Mouse (Mus musculus) erythroblast, embryonic 14.5 days (primary cell): ENCODE measurements around the gene 4933417A18Rik. TPM values are rescaled to one million over a fixed set of nuclear protein-coding genes. Genes with fewer than 3 reads are reported as not detected.
"Not testable (repeated sequence)": the region's sequence is repeated elsewhere in the genome, so short reads cannot be mapped to it uniquely, and the experiment has no call there.

Experiments used
- H3K27me3 ChIP-seq: 2 replicates; pipeline ENCODE4 v1.6.1; 2012; ENCODE audit warnings: inconsistent platforms; ENCODE audit not compliant: control insufficient read depth
- H3K36me3 ChIP-seq: 2 replicates; pipeline ENCODE4 v1.6.1; 2012; ENCODE audit warnings: mild to moderate bottlenecking, inconsistent platforms; ENCODE audit not compliant: control insufficient read depth
- H3K4me1 ChIP-seq: 2 replicates; pipeline ENCODE4 v1.6.1; 2012; ENCODE audit warnings: inconsistent platforms; ENCODE audit not compliant: control insufficient read depth
- H3K4me3 ChIP-seq: replicated peaks from 2 replicates; pipeline ENCODE3; 2012; ENCODE audit warnings: moderate library complexity, mild to moderate bottlenecking, inconsistent platforms
- H3K9me3 ChIP-seq: 2 replicates; pipeline ENCODE4 v1.6.1; 2012; ENCODE audit warnings: low read length, inconsistent platforms, mixed read lengths; ENCODE audit not compliant: control insufficient read depth
- GATA1 ChIP-seq: IDR thresholded peaks from 2 replicates; pipeline ENCODE4 v1.6.1; 2012; ENCODE audit warnings: low read length, inconsistent platforms, mixed read lengths
- TAL1 ChIP-seq: IDR thresholded peaks from 3 replicates; pipeline ENCODE4 v1.6.1; 2012; ENCODE audit warnings: low read length, inconsistent platforms, mixed read lengths
- polyA plus RNA-seq: library from polyadenylated mRNA; stranded (reverse); fragments of >175 nt; gene quantifications from 2 replicates; pipeline ENCODE4 v1.2.3, GENCODE M21; 2012

Gene 4933417A18Rik
- not detected in 2 replicates for polyA plus RNA-seq

DNA sequence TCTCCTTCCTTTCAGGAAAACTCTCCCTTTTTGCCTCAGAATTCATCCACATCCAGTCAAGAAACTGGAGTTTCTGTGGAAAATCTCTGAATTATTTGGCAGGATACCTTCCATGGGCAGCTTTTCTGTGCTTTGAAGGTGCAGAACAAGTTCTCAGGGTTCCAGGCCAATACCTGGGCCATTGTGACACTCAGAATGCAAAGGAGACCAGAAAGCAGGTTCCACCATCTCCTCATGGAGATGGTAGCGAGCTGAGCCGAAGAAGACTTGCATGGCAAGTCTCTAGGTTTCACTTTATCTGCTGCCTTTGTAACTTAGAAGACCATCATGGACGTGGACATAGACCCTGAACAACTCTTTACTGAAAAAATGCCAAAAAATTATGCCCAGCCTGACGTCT is at the start of gene 4933417A18Rik, which contains the start of gene Fam217a:
4933417A18Rik (plus strand) TSS at position 200 of the 400 bp plus-strand sequence.
Fam217a (minus strand) TSS at position 101 of the 400 bp plus-strand sequence.
- no peaks in the 10 kb centered on the region for H3K36me3 ChIP-seq
- no peaks in the 10 kb centered on the region for H3K9me3 ChIP-seq
- H3K4me1 ChIP-seq: no peaks in the 10 kb centered on the region
- no peak for TF ChIP-seq TAL1
- no peak within 1 kb of the TSS for H3K4me3 ChIP-seq
- no peaks in the 10 kb centered on the region for H3K27me3 ChIP-seq

DNA sequence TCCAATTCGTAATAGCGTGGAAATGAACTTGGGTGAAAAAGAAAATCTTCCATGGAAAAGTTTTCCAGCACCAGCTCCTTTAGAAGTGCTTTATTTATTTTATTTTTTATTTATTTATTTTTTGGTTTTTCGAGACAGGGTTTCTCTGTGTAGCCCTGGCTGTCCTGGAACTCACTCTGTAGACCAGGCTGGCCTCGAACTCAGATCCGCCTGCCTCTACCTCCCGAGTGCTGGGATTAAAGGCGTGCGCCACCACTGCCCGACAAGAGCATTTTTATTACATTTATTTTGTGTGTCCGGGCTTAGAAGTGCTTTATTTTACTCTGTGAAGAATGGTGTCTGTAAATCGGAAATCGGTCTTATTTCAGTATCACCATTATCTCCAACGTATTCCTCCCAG is 49.5 kb upstream of the 4933417A18Rik start:
- Histone ChIP-seq H3K36me3 (peaks cover 17% of the 10 kb centered on the region), H3K4me3 (peak overlapping the region; percentile 99), H3K4me1 (peaks cover 45% of the 10 kb centered on the region)
- not testable (repeated sequence) for H3K27me3 ChIP-seq, H3K9me3 ChIP-seq

DNA sequence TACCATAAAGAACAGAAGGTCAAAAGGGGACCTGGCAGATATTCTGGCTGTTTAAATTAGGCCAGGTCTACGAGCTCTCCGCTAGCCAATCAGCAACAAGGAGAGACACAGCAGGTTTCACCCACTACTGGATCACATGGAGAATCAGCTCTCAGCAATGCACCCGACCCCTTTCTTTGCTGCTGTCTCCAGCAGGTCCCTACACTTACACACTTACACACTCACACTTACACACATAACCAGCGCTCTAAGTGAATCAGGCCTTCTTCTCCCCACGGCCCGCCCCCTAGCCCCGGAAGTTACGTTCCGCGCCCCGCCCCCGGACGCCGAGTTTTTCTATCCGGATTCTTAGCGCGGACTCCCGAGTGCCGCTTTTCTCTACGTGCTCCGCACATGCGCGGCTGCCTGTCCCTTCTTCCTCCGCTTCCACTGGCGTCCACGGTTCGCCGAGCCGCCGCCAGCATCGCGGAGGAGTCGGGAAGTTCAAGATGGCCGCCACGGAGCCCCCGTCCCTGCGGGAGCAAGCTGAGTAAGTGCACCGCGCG is 49.0 kb upstream of the 4933417A18Rik start, which contains the start of gene Prpf4b:
Prpf4b (plus strand) TSS at position 137 of the 545 bp plus-strand sequence.
- TF ChIP-seq TAL1 (no peak), GATA1 (no peak)
- H3K27me3 ChIP-seq: no peaks in the 10 kb centered on the region
- peaks cover 18% of the 10 kb centered on the region for H3K36me3 ChIP-seq
- H3K4me1 ChIP-seq: peaks cover 45% of the 10 kb centered on the region
- peak within 1 kb of the TSS; percentile 99 for H3K4me3 ChIP-seq
- H3K9me3 ChIP-seq: no peaks in the 10 kb centered on the region

DNA sequence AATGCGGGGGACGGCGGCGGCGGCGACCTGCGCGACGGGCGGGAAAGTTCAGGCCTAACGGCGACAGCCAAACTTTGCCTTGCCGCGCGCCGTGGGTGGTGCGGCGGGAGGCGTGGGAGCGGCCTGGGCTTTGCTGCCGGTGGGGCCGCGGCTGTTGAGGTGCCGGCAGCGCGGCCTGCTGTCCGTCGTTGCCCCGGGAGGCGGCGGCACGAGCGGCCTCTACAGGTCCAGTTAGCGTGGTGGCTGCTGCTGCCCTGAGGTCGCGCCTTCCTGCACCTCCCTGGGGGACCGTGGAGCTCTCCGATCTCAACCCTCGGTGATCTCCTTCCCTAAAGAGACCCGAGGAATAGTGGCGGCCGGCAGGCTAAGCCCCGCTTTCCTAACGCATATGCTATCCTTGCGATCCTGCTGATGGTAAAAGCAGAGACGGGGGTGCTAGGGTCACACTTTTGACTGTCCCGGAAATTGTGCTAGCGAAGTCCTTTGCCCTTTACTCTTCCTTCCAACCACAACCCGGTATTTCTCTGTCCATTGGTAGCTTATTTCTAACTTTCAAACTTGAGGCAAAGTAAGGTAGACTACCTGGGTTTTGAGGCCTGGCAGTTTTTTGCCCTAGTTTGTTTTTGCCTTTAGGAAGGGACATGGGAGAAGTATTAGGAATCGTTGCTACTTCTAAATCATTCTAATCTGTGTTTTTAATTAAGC is 48.3 kb upstream of the 4933417A18Rik start:
- H3K4me1 ChIP-seq: peaks cover 45% of the 10 kb centered on the region
- H3K9me3 ChIP-seq: no peaks in the 10 kb centered on the region
- H3K27me3 ChIP-seq: no peaks in the 10 kb centered on the region
- peak overlapping the region; percentile 99 for H3K4me3 ChIP-seq
- TF ChIP-seq TAL1 (no peak), GATA1 (no peak)
- H3K36me3 ChIP-seq: peaks cover 23% of the 10 kb centered on the region

DNA sequence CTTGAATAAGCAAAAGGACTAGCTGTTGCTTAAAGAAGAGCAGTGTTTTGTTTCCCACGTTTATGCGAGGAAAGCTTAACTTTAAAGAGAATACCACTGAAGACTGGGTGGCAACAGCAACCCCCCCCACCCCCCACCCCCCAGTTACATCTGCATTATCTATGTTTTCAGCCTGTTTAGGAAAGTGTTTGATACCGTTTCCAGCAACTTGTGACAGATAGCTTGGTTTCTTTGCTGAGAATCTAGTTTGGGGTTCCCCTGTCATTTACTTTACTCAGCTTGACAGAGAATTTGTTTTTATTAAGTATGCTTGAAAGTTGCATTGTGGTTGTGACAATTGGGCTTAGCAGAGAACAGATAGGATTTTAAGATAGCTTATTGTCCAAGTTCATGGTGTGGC is 47.7 kb upstream of the 4933417A18Rik start:
- peaks cover 48% of the 10 kb centered on the region for H3K4me1 ChIP-seq
- peaks cover 29% of the 10 kb centered on the region for H3K36me3 ChIP-seq
- H3K4me3 ChIP-seq: peak overlapping the region; percentile 99
- no peaks in the 10 kb centered on the region for H3K9me3 ChIP-seq
- TF ChIP-seq TAL1: no peak
- no peak for TF ChIP-seq GATA1
- no peaks in the 10 kb centered on the region for H3K27me3 ChIP-seq

DNA sequence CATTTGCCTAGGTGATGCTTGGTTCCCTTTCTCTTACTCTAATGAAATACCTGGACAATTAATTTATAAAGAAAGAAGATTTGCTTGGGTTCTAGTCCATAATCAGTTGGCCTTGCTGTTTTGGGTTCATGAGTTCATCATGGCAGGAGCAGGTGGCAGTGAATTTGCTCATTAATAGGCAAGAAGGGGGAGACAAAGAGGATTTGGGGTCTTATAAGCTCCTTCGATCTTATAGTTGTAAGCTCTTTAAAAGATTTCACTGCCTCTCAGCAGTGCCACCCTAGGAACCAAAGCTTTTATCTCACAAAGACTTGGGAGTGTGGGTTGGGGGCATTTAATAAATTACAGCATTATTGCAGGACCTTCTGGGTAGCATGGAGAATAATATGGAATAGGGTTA is 31.3 kb upstream of the 4933417A18Rik start:
- Histone ChIP-seq H3K36me3 (peaks cover 100% of the 10 kb centered on the region), H3K9me3 (no peaks in the 10 kb centered on the region), H3K27me3 (no peaks in the 10 kb centered on the region), H3K4me1 (no peaks in the 10 kb centered on the region), H3K4me3 (no peak overlapping the region)
- TF ChIP-seq TAL1 (no peak), GATA1 (no peak)

DNA sequence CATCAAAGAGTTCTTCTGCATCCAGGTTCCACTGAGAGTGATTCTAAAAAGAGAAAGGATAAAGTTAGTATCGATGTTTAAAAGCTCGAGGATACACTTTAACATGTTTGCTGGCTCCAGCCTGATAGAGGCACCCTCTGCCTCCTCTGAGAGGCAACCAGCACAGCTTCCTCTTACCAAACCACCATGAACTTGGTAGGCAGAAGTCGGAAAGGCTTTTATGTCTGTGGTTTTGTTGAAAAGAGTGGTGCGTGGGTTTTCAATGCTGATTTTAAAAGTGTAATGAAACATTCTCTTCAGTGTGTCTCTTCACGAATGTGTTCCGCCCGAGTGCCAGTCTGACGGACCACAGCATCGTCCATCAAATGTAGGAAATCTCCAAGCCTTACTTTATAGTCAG is 9.6 kb upstream of the 4933417A18Rik start:
- no peaks in the 10 kb centered on the region for H3K9me3 ChIP-seq
- H3K36me3 ChIP-seq: no peaks in the 10 kb centered on the region
- no peaks in the 10 kb centered on the region for H3K4me1 ChIP-seq
- H3K4me3 ChIP-seq: no peak overlapping the region
- no peak for TF ChIP-seq TAL1
- TF ChIP-seq GATA1: no peak
- H3K27me3 ChIP-seq: peaks cover 22% of the 10 kb centered on the region

DNA sequence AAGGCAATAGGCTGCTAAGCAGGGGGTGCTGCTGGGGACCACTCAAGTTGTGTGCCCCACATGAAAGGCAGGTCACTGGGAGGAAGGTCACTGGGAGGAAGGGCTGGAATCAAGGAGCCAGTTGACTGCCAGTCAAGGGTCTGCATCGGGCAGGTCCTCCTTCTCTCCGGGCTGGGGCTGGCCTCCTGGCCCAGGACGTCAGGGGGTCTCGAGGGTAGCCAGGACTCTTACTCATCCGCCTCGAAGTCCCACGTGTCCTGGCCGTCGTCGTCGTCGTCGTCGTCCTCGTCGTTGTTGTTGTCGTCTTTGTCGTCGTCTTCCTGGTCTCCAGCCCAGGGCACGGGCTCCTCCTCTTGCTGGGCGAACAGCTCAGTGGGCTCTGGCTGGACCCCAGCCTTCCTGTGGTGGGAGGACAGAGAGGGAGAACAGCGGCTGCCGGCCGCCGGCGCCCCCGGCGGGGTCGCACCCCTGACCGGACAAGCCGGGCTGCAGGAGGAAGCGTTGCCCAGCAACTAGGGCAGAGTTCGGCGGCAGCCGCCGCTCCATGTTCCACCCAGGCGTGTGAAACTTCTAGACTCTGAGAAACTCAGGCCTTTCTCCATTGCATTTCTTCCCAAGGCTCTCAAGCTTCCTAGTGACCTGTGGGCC is 7.6 kb upstream of the 4933417A18Rik start:
- Histone ChIP-seq H3K36me3 (no peaks in the 10 kb centered on the region), H3K27me3 (peaks cover 22% of the 10 kb centered on the region), H3K4me1 (no peaks in the 10 kb centered on the region), H3K9me3 (no peaks in the 10 kb centered on the region), H3K4me3 (no peak overlapping the region)
- TF ChIP-seq GATA1 (no peak), TAL1 (no peak)

DNA sequence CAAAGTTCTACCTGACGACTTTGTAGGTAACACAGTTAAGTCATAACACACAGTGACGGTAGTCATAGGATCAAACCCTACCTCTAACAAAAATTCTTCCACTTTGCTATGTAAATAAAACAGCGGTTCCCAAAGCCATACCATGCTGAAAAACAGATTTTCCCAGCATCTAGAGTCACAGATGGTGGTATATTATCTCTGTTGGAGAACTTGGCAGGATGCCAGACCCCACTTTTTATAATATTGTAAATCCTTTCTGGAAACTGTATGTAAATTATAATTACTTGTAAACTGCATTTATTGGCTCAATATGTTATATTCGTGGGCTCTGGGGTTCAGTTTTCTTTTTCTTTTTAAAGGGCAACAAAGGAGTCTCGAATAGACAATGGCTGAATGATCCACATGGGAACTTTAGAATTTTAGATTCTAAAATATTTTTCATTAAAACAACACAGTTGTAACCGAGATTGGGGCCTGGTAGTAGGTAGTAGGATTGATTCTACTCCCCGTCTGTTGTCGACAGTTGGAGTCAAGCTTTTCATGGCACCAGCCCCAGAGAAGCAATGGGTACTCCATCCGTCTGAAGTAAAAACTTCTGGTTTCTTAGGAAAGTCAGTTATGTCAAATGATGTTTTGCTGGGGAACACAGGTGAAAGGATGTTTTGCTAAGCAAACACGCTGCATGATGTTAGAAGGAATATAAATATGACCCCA is 10.9 kb downstream of the 4933417A18Rik start:
- H3K4me3 ChIP-seq: no peak overlapping the region
- no peak for TF ChIP-seq TAL1
- no peak for TF ChIP-seq GATA1
- H3K4me1 ChIP-seq: no peaks in the 10 kb centered on the region
- H3K36me3 ChIP-seq: no peaks in the 10 kb centered on the region
- H3K9me3 ChIP-seq: no peaks in the 10 kb centered on the region
- H3K27me3 ChIP-seq: no peaks in the 10 kb centered on the region
